Mouse (Mus musculus) stomach, postnatal 0 days (tissue): Measurements from ENCODE around the gene Ezh2. TPM values are rescaled to one million over a fixed set of nuclear protein-coding genes. Genes with fewer than 3 reads are reported as not detected.
"Not testable (repeated sequence)": the region's sequence is repeated elsewhere in the genome, so short reads cannot be mapped to it uniquely, and the experiment has no call there.

Experiments used
- ATAC-seq: fragments of 200-750 bp; cut with Nextera tagmentation; 2 replicates; pipeline ENCODE4 v1.8.0; 2017; ENCODE audit not compliant: low FRiP score, low TSS enrichment
- DNase-seq: peaks from one replicate; pipeline ENCODE4 v3.0.0-alpha.2; 2016; ENCODE audit warnings: low spot score
- H3K27ac ChIP-seq: fragments of 300-500 bp; sonication (generic); replicated peaks from 2 replicates; pipeline ENCODE4 v1.5.1; 2014; ENCODE audit warnings: mild to moderate bottlenecking, control low read depth
- H3K27me3 ChIP-seq: fragments of 300-500 bp; sonication (generic); 2 replicates; pipeline ENCODE4 v1.6.1; 2014; ENCODE audit warnings: low read length; ENCODE audit not compliant: control insufficient read depth, insufficient read depth
- H3K36me3 ChIP-seq: fragments of 300-500 bp; sonication (generic); 2 replicates; pipeline ENCODE4 v1.6.1; 2014; ENCODE audit warnings: low read length, mixed read lengths; ENCODE audit not compliant: control insufficient read depth, insufficient read depth
- H3K4me1 ChIP-seq: fragments of 300-500 bp; sonication (generic); replicated peaks from 2 replicates; pipeline ENCODE4 v1.6.1; 2014; ENCODE audit warnings: antibody characterized with exemption; ENCODE audit not compliant: control insufficient read depth, insufficient read depth
- H3K4me2 ChIP-seq: fragments of 300-500 bp; sonication (generic); replicated peaks from 2 replicates; pipeline ENCODE4 v1.6.1; 2014; ENCODE audit warnings: low read depth, mild to moderate bottlenecking, control low read depth, moderate library complexity
- H3K4me3 ChIP-seq: fragments of 300-500 bp; sonication (generic); 2 replicates; pipeline ENCODE4 v1.5.1; 2014; ENCODE audit warnings: low read depth, low read length, control low read depth
- H3K9ac ChIP-seq: fragments of 300-500 bp; sonication (generic); 2 replicates; pipeline ENCODE4 v1.6.1; 2014; ENCODE audit warnings: mild to moderate bottlenecking, low read length, control low read depth, mixed read lengths
- H3K9me3 ChIP-seq: fragments of 300-500 bp; sonication (generic); 2 replicates; pipeline ENCODE4 v1.6.1; 2016; ENCODE audit warnings: low read length; ENCODE audit not compliant: control insufficient read depth
- CTCF ChIP-seq: IDR thresholded peaks from 2 replicates; pipeline ENCODE4 v1.5.1; 2016; ENCODE audit warnings: antibody characterized with exemption, low read depth, mild to moderate bottlenecking, moderate library complexity
- EP300 ChIP-seq: optimal IDR thresholded peaks from 2 replicates; pipeline ENCODE3; 2016; ENCODE audit warnings: antibody characterized with exemption
- WGBS: fragments of 180-500 bp; shearing (Covaris S2); extraction: QIAGEN DNeasy Blood & Tissue Kit; methylation state at CpG from one replicate; pipeline ENCODE4 v1.1.7; 2014; 5-methylcytosine and 5-hydroxymethylcytosine counted together
- polyA plus RNA-seq: library from polyadenylated mRNA; unstranded; fragments of >200 nt; fragmentation: Nextera tagmentation; extraction: Ambion mirVana; gene quantifications from 2 replicates; pipeline ENCODE4 v1.2.1, GENCODE M21; 2015

The Ezh2 gene
- 23.0 and 27.1 TPM in 2 replicates for polyA plus RNA-seq

GRCm38 (mm10) chr6:47594926-47595623 lies at the start of gene Ezh2:
TSS of gene Ezh2 (minus strand) at chr6:47595341.
- Histone ChIP-seq H3K36me3 (no peaks in the 10 kb centered on the region), H3K27me3 (no peaks in the 10 kb centered on the region), H3K9me3 (no peaks in the 10 kb centered on the region), H3K9ac (peak within 1 kb of the TSS; percentile 97), H3K4me3 (peak within 1 kb of the TSS; percentile 92), H3K27ac (peak within 1 kb of the TSS; percentile 99), H3K4me2 (peak within 1 kb of the TSS; percentile 84), H3K4me1 (no peaks in the 10 kb centered on the region)
- peak; percentile 99 for ATAC-seq
- under 1% methylated on average over 60 of the region's 69 CpGs for WGBS
- peak; percentile 98 for DNase-seq
- TF ChIP-seq EP300 (no peak), CTCF (0 out of 2 replicates have a peak, but pooled peaks have one; percentile 1)

GRCm38 (mm10) chr6:47636527-47637076 lies 41.5 kb upstream of the Ezh2 start:
- DNase-seq = no peak
- 70% methylated on average over 6 of the region's 6 CpGs for WGBS
- no peak overlapping the region for H3K4me3 ChIP-seq
- H3K9ac ChIP-seq = no peak overlapping the region
- TF ChIP-seq CTCF (no peak), EP300 (no peak)
- H3K36me3 ChIP-seq = no peaks in the 10 kb centered on the region
- no peak overlapping the region for H3K27ac ChIP-seq
- H3K27me3 ChIP-seq = no peaks in the 10 kb centered on the region
- no peaks in the 10 kb centered on the region for H3K4me1 ChIP-seq
- H3K4me2 ChIP-seq = no peak overlapping the region
- H3K9me3 ChIP-seq = no peaks in the 10 kb centered on the region
- ATAC-seq = no peak

- Histone ChIP-seq H3K4me2 (no peak overlapping the region), H3K9ac (no peak overlapping the region), H3K9me3 (no peaks in the 10 kb centered on the region), H3K27ac (no peak overlapping the region), H3K36me3 (no peaks in the 10 kb centered on the region), H3K4me1 (no peaks in the 10 kb centered on the region), H3K27me3 (no peaks in the 10 kb centered on the region), H3K4me3 (no peak overlapping the region)
- no peak for DNase-seq
- TF ChIP-seq CTCF (no peak), EP300 (no peak)
- WGBS = 63% methylated on average over 5 of the region's 5 CpGs
- no peak for ATAC-seq
Observed at GRCm38 (mm10) chr6:47635995-47636526, 40.9 kb upstream of the Ezh2 start.

- no peak for ATAC-seq
- WGBS = 74% methylated on average over 7 of the region's 7 CpGs
Observed at GRCm38 (mm10) chr6:47635207-47635994, 40.3 kb upstream of the Ezh2 start.

GRCm38 (mm10) chr6:47633467-47633866 lies 38.3 kb upstream of the Ezh2 start:
- peak; percentile 47 for TF ChIP-seq CTCF
- no peak for TF ChIP-seq EP300
- no peak for DNase-seq

More at GRCm38 (mm10) chr6:47635207-47635994, 40.3 kb upstream of the Ezh2 start:
- no peaks in the 10 kb centered on the region for H3K9me3 ChIP-seq
- no peak overlapping the region for H3K9ac ChIP-seq
- no peak for DNase-seq
- TF ChIP-seq CTCF = peak; percentile 25; the same call in 1 of the 2 replicates
- no peak for TF ChIP-seq EP300
- H3K36me3 ChIP-seq = no peaks in the 10 kb centered on the region
- no peak overlapping the region for H3K4me2 ChIP-seq
- H3K27me3 ChIP-seq = no peaks in the 10 kb centered on the region
- H3K4me1 ChIP-seq = no peaks in the 10 kb centered on the region
- H3K4me3 ChIP-seq = no peak overlapping the region
- no peak overlapping the region for H3K27ac ChIP-seq

GRCm38 (mm10) chr6:47630061-47630460 lies 34.9 kb upstream of the Ezh2 start:
- not testable (repeated sequence) for H3K36me3 ChIP-seq, H3K4me3 ChIP-seq, H3K4me1 ChIP-seq, H3K9ac ChIP-seq, H3K27ac ChIP-seq, ATAC-seq, H3K9me3 ChIP-seq, H3K27me3 ChIP-seq, DNase-seq, H3K4me2 ChIP-seq
- no CpG with 5 or more reads among the region's 1 CpGs for WGBS

More at GRCm38 (mm10) chr6:47633467-47633866, 38.3 kb upstream of the Ezh2 start:
- no peaks in the 10 kb centered on the region for H3K4me1 ChIP-seq
- no peak for ATAC-seq
- no peak overlapping the region for H3K9ac ChIP-seq
- H3K36me3 ChIP-seq = no peaks in the 10 kb centered on the region
- no peak overlapping the region for H3K4me3 ChIP-seq
- no peak overlapping the region for H3K27ac ChIP-seq
- no peaks in the 10 kb centered on the region for H3K27me3 ChIP-seq
- no peak overlapping the region for H3K4me2 ChIP-seq
- no peaks in the 10 kb centered on the region for H3K9me3 ChIP-seq
